Mouse (Mus musculus): Measurements from ENCODE around the gene Igfbp2. TPM values are rescaled to one million over a fixed set of nuclear protein-coding genes. Genes with fewer than 3 reads are reported as not detected.

Gene Igfbp2
- total RNA-seq, 2 experiments from 2014 or later: 0.38 to 0.64 TPM

DNA sequence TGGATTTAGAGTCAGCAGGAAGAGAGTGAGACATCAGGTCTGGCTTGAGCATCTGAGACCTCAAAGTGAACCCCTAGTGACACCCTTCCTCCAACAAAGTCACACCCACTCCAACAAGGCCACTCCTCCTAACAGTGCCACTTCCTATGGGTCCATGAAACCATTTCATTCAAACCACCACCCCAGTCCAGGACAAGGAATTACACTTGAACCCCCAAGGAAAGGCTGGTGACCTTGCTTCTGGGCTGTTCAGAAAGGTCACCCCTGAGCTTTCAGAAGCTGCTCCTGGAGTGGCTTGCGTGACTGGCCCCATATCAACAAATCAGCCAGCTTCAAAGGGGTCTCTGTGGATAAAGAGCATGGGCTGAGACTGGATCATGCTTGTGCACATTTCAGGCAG is 29.5 kb downstream of the Igfbp2 start:
- intact Hi-C loops (cut with DNase I): loop anchor here (1.0 to 10.0 kb wide), 2 partner anchors 134 to 539 kb away; no protein-coding TSS in a partner anchor
- DNase-seq: no peak

DNA sequence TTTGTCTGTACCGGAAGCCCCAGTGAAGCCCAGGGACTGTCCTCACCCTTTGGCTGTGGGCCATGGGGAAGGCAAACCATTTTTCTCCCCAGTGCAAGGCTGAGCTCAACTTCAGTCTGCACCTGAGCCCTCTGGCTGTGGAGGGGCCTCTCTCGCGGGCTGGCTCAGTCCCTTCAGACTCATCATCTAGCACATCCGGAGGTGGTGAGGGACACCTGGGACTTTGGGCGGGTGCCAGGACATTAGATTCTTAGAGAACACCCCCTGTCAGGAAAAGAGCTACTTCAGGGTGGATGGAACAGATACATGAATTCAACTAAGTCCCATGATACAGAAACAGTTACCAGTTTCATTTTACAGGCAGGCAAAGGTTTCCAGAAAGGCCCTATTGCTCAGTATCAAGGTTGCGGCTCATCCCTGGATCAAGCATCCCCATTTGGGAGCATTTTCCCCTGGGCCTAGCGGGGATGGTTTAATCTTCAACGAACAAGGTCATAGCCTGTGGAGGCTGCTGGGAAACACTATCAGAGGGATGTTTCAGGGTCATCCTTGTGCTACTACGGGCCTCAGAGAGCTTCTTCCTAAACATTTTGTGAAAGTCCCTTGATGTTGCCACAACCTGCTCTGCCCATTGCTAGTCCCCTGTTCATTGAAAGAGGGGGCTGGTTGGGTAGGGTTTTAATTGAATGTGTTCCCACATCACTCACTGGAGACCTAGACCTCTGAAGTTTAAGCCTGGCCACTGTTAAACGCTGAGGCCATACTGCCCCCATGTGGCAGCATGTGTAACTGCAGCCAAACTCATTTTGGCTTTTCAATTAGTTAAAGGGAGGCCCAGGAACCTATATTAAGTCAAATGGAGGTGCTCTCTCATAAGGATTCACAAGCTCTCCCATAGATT is 30.3 kb downstream of the Igfbp2 start:
- intact Hi-C loops (cut with DNase I): loop anchor here (1.0 to 10.0 kb wide), 2 partner anchors 135 to 540 kb away; no protein-coding TSS in a partner anchor
- DNase-seq: no peak

DNA sequence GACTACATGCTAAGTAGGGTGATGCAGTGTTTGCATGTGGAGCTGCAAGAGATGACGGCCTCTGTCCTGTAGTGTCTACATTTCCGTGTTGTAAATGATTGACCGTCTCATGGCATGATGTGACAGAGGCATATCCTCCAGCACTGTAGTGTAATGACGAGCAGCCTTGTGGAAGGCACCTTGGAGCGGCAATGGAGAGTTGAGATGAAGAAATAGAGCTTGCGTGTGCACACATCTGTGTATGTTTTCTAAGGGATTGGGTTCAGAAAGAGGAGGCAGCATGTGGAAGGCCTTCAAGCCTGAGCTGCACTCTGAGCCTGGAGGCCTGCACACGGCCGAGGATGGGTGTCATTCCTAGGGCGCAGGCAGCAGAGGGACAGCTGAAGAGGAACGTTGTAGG is 31.4 kb downstream of the Igfbp2 start:
- intact Hi-C loops (cut with DNase I): loop anchor here (10.0 kb wide), 1 partner anchor 541 kb away; no protein-coding TSS in a partner anchor
- no peak for DNase-seq

DNA sequence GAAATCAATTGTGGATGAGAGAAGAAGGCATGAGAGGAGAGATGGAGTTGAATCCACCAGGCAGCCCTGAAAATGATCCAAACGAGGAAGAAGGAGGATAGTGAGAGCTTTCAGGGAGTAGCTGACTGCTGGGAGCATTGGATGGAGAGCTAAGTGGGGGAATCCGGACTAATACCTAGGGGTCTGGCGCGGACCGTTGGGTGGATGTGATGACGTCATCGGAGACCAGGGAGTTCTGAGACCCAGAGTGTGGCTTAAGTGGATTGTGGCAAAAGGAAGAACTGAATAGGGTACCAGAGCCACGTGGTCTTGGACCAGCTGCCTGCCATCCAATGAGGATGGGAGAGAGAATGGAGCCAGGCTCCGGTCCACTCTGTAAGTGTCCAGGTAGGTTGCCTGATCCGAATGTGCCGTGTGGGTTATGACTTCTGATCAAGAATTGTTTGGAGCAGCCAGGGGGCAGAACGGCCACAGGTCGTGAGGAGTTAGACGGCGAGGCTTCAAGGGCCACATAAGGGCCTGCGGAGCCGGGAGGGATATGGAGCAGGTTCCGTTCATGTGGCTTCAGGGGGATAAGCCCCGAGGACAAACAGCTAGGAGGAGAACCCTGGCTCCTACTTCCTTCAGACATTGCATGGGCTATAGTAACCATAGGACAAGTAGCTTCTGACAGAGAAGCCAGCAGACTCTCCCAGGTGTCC is 32.1 kb downstream of the Igfbp2 start:
- intact Hi-C loops (cut with DNase I): loop anchor here (10.0 kb wide), 1 partner anchor 542 kb away; no protein-coding TSS in a partner anchor

DNA sequence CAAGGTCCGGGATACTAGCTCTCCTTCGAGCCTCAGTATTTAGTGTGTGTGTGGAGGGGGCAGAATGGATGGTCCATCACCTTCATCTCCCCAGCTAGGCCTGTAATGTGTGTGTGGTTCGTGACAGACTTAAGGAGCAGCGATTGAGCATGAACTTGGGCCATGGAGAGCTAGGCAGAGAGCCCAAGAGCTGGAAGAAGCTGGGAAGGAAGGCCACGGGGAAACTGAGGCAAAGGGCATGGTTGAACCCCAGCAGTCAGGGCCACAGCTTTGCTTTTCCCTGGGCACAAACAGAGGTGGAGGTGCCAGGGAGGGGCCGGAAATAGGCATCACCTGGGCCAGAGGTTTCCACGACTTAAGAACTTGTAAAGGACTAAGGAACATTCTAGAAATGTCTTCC is 32.8 kb downstream of the Igfbp2 start:
- intact Hi-C loops (cut with DNase I): loop anchor here (10.0 kb wide), 1 partner anchor 542 kb away; no protein-coding TSS in a partner anchor
- DNase-seq: no peak

More for the DNA sequence above, 32.1 kb downstream of the Igfbp2 start:
- DNase-seq: no peak

DNA sequence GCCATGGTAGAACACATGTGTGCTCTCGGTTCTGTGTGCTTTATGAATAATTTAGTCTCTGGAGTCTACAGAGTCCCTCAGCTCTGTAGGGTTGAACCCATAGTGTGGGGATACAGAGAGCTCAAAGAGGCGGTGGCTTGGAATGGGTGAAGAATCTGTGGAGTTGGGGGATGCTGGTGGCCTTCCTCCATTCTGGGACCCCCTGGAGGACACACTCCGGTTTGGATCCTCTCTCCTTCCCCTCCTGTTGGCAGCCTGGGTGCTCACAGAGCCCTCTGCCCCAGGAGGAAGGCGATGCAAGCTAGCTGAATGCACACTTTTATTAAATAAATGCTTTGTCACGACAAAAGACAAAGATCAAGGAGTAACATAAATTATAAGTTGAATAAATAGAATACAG is 33.3 kb downstream of the Igfbp2 start:
- intact Hi-C loops (cut with DNase I): loop anchor here (10.0 kb wide), 1 partner anchor 543 kb away; no protein-coding TSS in a partner anchor
- no peak for DNase-seq

DNA sequence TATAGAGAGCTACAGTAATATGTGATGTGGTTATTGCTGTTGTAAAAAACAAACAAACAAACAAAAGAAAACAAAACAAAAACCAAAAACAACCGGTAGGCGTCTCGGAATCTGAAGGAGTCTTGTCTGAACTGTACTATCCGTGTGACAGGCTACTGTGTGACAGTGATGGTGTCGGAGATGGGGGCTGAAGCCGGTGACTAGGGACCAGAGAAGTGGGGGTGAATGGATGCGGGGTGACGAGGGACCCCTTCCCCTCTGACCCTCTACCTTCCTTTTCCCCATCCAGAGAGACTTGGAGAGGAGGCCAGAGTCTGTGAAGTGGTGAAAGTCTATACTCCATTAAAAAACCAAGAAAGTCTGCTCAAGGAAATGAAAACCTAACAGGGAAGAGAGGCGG is 34.0 kb downstream of the Igfbp2 start:
- no peak for DNase-seq
- intact Hi-C loops (cut with DNase I): loop anchor here (10.0 kb wide), 1 partner anchor 543 kb away; no protein-coding TSS in a partner anchor

DNA sequence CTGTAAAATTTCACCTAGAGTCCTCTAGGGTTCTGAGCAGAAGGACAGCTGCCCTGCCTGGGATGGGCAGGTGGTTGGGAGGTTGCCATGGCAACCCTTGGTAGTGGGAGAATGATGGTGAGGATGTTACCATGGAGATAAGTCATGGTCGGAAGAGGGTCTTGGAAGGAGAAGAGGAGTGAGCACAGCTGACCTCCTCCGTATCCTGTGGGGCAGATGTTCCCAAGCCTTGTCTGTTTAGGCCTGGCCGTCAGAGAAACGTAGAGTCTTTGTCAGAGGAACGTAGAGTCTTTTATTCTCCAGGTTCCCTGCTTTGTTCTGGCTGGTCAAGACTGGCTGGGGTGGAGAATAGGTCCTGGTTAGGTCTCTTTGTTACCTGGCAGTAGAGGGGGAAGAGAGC is 34.6 kb downstream of the Igfbp2 start:
- no peak for DNase-seq
- intact Hi-C loops (cut with DNase I): loop anchor here (10.0 kb wide), 1 partner anchor 544 kb away; no protein-coding TSS in a partner anchor

DNA sequence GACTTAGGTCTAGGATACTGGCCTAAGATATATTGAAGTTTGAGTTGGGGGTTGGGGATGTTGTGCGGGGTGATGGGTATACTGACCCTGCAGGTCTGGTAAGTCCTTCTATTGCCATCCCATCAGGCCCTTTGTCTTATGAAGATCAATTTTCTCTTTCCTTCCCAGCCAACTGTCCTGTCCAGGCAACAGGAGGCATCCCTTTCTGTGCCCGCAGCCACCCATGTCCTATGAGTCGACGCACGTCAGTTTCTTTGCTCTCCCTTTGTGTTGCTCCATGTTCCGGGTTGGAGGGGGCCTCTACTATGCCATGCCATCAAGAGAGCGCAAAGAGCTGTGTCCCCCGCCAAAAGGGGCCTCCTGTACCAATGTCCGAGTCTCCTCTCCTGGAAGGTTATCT is 35.7 kb downstream of the Igfbp2 start:
- DNase-seq: no peak
- intact Hi-C loops (cut with DNase I): loop anchor here (10.0 kb wide), 1 partner anchor 545 kb away; no protein-coding TSS in a partner anchor

DNA sequence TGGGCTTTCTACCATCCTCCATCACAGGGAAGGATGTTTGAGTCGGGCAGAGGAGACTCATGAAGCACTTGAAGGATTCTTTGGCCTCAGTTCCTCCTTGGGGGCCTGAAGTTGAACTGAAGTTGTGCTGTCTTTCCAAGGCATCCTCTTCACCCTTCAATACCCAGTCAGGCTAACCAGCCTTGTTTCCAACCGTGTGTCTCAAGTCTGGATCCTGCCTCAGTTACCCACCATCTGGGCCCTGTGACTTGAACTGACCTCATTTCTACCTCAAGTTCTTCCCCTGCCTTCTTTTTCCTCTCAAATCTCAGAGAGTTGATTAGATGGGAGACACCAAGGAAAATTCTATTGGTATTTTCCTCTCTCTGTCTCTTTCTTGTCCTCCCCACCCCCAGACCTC is 36.2 kb downstream of the Igfbp2 start:
- intact Hi-C loops (cut with DNase I): no loop called here
- DNase-seq: no peak

DNA sequence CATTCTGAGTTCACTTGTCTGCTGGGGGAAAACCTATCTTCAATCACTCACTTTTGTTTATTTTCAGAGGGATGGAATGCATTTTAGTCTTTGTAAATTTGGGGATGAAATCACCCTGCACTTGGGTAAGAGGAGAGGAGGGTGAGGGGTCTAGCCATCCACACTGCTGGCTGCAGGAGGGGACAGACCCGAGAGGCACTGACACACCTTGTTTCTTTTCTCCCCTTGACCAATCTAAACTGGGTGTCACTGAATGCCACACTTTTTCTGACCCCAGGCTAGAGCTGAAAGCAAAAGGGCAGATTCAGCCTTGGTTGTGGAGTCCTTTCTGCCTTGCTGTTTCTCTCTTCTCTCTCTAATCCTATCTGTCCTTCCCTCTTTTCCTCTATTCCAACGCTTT is 37.4 kb downstream of the Igfbp2 start:
- intact Hi-C loops (cut with DNase I): no loop called here
- no peak for DNase-seq

DNA sequence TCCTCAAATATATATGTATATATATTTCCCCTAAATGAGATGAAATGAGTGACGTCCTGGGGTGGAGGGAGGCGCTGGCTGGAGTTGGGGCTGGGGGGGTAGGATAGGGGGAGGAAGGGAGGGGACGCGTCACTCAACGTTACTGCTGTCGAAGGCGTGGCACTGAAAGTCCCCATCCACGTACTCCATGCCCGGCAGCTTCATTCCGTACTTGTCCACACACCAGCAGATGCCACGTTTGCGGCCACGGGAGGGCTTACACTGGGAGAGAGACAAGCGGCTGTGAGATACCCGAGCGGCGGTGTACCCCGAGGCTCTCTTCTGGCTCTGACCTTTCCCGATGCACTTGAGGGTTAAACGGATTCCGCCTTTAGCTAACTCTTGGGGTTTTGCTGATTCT is 37.9 kb downstream of the Igfbp2 start:
- peak in 1 of 2 experiments; percentile 5 for DNase-seq
- intact Hi-C loops (cut with DNase I): no loop called here

DNA sequence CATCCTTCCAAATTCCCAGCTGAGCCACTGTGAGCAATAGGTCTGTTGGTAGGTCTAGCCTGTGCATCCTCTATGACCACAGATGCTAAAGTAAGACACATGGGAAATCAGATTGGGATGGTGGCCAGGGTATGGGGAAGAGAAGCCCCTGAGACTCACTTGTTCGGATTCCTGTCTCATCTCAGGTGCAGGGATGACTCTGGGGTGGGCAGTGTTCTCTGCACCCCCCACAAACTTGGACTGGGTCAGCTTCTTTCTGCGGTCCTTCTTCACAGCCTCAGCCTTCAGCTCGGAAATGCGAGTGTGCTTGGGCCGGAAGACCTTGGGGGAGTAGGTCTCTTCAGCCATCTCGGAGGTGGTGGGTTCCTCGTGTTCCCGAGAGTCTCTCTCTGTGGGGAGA is 39.4 kb downstream of the Igfbp2 start:
- no peak for DNase-seq
- intact Hi-C loops (cut with DNase I): no loop called here

DNA sequence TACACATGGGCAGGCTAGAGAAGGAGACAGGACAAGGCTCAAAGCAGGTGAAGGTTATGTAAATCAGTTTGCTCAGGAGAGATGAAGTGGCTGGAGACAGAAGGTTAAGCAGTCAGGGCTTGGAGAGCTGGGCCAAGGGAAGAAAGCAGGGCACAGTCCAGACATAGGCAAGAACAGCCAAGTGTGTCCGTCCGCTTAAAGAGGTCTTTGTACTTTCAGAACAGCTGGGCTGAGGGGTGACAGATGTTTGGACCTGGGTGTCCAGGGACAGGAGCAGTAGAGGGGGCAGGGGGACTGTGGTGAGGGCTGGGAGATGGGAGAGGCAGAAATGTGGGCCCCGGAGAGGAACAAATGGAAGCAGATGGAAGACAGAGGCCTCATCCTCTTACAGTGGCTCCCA is 40.0 kb downstream of the Igfbp2 start:
- DNase-seq: no peak
- intact Hi-C loops (cut with DNase I): no loop called here

DNA sequence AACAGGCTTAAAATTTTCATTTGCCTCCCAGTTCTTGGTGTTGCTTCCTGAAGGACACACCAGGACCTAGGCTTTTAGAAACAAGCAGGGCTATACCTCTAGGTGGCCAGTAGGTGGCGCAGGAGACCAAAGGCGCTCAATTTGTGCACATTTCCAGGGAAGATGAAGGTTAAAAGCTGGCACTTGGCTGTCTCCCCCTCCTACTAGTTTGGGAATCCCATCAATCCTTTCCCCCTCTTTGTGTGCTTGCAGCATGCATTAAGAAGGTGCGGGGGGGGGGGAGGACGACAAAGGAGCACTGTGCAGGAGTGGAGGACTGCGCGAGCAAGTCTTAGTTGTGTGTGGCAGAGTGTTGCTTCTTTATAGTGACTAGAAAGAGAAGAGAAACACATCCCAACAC is 41.6 kb downstream of the Igfbp2 start:
- DNase-seq: peak; percentile 56 to 58
- intact Hi-C loops (cut with DNase I): loop anchor here (1.0 kb wide), 2 partner anchors 752 to 960 kb away; no protein-coding TSS in a partner anchor

DNA sequence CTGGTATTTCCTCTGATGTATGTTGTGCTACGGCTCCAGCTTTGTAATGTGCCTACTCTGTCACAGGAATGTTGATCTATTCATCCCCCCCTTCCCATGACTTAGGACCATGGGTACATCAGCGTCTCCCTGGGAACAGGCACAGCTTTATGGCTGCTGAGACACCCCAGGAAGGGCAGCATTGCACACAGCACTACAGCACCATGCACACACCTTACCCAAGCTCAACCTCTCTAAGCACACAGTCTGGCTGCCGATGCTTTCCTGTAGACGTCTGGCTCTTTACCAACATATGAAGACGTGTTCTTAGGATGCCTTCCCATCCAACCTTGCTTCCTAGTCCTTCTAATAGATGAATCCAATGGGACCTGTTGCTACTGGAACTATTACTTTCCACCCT is 42.1 kb downstream of the Igfbp2 start:
- DNase-seq: peak in 1 of 2 experiments; percentile 10
- intact Hi-C loops (cut with DNase I): loop anchor here (1.0 kb wide), 1 partner anchor 752 kb away; no protein-coding TSS in a partner anchor

DNA sequence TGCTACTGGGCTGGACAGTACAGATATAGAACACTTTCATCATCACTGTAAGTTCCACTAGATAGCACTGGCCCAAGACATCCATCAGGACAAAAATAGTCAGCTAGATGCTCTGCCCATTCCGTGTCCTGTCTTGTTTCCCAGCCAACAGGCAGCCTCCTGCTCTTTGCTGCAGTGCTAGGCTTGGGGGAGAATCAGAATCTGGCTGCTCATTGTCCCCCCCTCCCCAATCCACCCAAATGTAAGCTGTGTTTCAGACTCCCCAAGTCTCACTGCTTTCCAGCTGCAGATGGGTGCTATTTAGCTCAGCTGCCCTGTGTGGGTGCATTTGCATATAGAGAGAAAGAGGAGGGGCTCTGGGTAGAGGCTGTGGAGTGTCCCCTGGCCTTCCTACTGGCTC is 43.0 kb downstream of the Igfbp2 start:
- DNase-seq: no peak
- intact Hi-C loops (cut with DNase I): no loop called here

DNA sequence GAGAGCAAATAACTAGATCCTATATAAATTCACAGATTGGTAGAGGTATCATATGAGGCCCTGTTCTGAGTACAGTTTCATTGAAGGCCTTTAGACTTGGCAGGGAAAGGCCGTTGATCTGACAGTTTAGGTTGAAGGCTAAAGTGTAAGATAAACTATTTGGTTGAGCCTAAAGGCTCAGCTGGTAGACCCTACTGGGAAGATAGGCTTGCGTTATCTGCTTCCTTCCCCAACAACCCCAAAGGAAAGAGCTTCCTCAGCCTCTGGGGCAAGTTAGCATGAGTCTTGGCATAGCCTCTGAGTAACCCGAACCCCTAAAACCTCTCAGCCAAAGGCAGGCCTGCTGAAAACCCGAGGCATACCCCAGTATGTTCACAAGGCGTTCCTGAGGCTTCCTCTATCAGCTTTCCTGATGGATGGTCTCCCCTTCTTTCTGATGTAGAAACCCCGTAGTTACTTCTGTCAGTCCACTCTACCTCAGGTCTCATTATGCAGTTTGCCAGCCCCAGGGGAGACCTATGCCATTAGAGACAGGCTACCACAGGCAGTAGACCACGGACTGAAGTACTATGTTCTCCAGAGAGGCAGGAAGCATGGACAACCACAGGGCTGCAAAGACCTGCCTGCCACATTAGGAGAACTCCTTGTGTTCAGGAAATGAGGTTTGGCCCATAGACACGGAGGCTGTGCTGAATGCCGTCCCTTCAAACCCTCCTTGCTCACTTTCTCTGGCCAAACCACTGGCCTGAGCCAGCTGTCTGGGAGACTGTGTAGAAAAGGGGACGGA is 44.3 kb downstream of the Igfbp2 start:
- intact Hi-C loops (cut with DNase I): no loop called here
- peak in 1 of 2 experiments; percentile 13 for DNase-seq

DNA sequence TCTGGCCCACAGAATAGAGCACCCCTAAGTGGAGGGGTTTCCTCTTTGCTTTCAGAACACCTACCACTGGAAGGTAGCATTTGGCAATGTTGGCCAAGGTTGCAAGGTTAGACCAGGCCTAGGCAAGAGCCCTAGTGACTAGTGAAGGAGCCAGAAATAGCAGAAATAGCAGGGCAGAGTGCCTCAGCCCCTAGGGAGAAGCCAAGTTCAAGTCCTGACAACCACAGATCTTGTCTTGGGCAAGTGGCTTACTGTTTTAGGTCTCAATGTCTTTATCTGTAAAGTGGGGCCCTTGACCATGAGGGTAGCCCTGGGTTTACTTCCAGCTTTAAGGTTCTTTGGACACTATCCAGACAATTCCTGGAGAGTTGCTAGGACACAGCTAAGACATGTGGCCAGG is 45.0 kb downstream of the Igfbp2 start:
- peak in 1 of 2 experiments; percentile 14 for DNase-seq
- intact Hi-C loops (cut with DNase I): no loop called here
